Mouse (Mus musculus) bone marrow macrophage, adult 2 months (primary cell): Measurements from ENCODE around the gene Ddx18. TPM values are rescaled to one million over a fixed set of nuclear protein-coding genes. Genes with fewer than 3 reads are reported as not detected.

ENCODE experiments used
- H3K27ac ChIP-seq: 2 replicates; pipeline ENCODE4 v1.5.1; 2012; ENCODE audit warnings: low read depth, low read length; ENCODE audit not compliant: insufficient read depth
- H3K4me1 ChIP-seq: 2 replicates; pipeline ENCODE4 v1.6.1; 2012; ENCODE audit warnings: low read length; ENCODE audit not compliant: control insufficient read depth, insufficient read depth
- H3K4me3 ChIP-seq: 2 replicates; pipeline ENCODE4 v1.5.1; 2012; ENCODE audit warnings: mild to moderate bottlenecking, low read length, moderate library complexity; ENCODE audit not compliant: insufficient read depth
- CTCF ChIP-seq: IDR thresholded peaks from 2 replicates; pipeline ENCODE4 v1.5.1; 2012; ENCODE audit warnings: low read depth, mild to moderate bottlenecking, low read length, moderate library complexity
- POLR2A ChIP-seq: IDR thresholded peaks from 2 replicates; pipeline ENCODE4 v1.6.1; 2012; ENCODE audit warnings: mild to moderate bottlenecking, low read depth, low read length, borderline replicate concordance
- polyA plus RNA-seq: library from polyadenylated mRNA; stranded (reverse); fragments of >200 nt; gene quantifications from 2 replicates; pipeline ENCODE4 v1.2.4, GENCODE M21; 2012; ENCODE audit not compliant: missing spikeins, insufficient read depth, insufficient read length

Ddx18 gene
- polyA plus RNA-seq, 1 experiment = 27.4 TPM

DNA sequence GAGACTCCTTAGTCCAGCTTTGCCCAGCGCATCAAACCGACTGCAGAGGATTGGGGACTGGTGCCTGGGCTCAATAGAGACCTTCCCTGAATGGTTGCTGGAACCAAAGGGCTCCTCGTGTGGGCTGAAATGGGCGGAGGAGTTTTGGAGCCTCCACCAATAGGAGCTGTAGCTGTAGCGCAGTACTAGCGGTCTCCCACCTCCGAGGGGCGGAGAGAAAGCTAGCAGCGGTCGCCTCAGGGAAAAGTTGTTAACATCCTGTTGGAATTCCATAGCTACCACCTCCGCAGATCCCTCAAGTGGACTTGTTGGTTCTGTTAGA, 39.4 kb downstream of the Ddx18 start, which contains the start of gene Htr5b:
Htr5b (minus strand) TSS at position 67 of the 322 bp plus-strand sequence.
- H3K4me1 ChIP-seq = no peaks in the 10 kb centered on the region
- no peak within 1 kb of the TSS for H3K27ac ChIP-seq
- TF ChIP-seq POLR2A (no peak), CTCF (no peak)
- H3K4me3 ChIP-seq = no peak within 1 kb of the TSS

DNA sequence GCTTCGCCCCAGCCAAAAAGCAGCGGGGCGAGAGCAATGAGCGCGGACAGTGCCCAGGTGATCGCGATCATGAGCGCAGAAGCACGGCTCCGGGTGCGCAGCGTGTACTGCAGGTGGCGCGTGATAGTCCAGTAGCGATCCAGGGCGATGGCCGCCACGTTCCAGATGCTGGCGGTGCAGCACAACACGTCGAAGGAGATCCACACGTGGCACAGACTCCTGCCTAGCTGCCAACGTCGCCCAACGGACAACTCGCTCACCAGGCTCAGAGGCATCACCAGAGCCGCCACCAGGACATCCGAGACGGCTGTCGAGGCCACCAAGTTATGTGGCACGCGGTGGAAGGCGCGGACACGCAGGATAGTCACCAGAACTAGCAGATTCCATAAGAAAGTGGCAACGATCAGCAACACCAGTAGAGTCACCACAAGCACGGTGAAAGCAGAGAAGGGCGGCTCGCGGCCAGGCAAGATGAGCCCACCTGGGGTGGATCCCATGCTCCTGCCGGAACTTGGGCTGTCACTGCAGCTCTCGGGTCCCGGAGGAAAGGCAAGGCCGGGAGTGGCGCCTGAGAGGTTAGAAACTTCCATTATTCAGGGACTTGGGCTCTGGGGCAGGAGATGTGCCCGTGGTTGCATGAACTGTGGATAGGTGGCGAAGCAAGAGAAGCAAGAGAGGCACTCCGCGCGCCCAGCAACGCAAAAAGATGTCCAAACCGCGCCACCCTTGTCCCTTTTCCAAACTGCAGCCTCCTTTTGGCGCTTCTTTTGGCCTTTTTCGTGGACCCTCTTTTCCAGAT, 40.0 kb downstream of the Ddx18 start:
- TF ChIP-seq CTCF (no peak), POLR2A (no peak)
- H3K4me1 ChIP-seq = no peaks in the 10 kb centered on the region
- no peak overlapping the region for H3K4me3 ChIP-seq
- no peak overlapping the region for H3K27ac ChIP-seq

DNA sequence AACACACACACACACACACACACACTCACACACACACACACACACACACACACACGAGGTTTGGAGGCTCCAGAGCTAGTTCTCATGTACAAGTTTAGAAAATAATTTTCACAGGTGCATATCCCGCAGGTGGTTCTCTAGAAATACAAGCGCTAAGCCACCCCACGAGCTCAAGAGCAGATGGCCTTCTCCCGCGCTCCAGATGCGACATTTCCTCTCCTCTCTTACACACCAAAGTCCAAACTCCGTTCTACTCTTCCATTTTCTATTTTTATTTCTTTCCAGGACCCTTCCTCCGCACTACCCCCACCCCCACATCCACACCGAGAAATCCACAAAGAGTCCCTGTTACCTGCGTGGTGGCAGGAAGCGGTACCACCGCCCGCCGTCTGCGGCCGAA, 40.7 kb downstream of the Ddx18 start:
- no peak for TF ChIP-seq POLR2A
- no peak for TF ChIP-seq CTCF
- no peaks in the 10 kb centered on the region for H3K4me1 ChIP-seq
- H3K4me3 ChIP-seq = no peak overlapping the region

DNA sequence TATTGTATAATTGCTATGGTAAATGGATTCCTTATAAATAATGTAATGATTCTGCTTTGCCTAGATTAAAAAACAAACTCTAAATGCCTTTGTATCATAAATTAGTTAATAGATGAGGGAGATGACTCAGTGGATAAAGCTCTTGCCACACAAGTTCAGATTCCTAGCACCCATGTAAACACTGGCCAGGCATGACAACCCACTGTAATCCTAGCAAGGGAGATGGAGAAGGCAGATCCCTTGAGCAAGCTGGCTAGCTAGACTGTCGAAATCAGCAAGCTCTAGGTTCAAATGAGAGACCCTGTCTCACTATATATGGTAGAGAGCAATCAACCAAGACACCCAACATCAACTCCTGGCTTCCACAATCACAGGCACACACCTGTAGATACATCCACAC, 49.2 kb downstream of the Ddx18 start:
- Histone ChIP-seq H3K27ac (no peak overlapping the region), H3K4me1 (peaks cover 2% of the 10 kb centered on the region; the same call in 1 of the 2 replicates), H3K4me3 (no peak overlapping the region)
- TF ChIP-seq CTCF (no peak), POLR2A (no peak)

More for the DNA sequence above, 40.7 kb downstream of the Ddx18 start:
- H3K27ac ChIP-seq = no peak overlapping the region

DNA sequence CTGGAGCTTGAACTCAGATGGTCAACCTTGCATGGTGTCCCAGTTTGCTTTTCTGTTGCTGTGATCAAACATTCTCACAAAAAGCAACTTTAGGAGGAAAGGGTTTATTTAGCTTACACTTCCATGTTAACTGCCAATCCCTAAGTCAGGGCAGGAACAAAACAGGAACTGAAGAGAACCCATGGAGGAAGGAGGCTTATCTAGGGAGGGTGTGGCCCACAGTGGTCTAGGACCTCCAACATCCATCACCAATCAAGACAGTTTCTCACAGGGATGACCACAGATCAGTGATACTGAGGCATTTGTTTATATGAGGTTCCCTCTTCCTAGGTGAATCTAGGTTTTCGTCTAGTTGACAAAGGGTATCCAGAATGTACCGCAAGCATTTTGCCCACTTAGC, 55.8 kb downstream of the Ddx18 start:
- TF ChIP-seq POLR2A (no peak), CTCF (no peak)
- no peak overlapping the region for H3K4me3 ChIP-seq
- H3K27ac ChIP-seq = no peak overlapping the region
- peaks cover 24% of the 10 kb centered on the region for H3K4me1 ChIP-seq

DNA sequence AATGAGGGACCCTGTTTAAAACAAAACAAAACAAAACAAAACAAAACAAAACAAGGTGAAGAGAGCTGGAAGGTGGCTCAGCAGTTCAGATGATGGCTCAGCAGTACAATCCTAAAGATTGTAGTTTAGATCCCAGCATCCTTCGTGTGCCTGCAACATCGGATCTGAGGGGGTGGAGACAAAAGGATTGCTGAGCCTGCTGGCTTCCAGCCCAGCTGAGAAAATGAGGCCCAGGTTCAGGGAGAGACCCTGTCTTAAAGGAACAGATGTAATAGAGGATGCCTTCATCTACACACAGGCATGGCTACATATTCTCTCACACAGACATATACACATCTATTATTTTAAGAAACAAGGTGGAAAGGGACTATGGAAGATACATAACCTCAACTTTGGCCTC, 56.6 kb downstream of the Ddx18 start:
- TF ChIP-seq CTCF (no peak), POLR2A (no peak)
- no peak overlapping the region for H3K4me3 ChIP-seq
- no peak overlapping the region for H3K27ac ChIP-seq
- peaks cover 24% of the 10 kb centered on the region for H3K4me1 ChIP-seq

DNA sequence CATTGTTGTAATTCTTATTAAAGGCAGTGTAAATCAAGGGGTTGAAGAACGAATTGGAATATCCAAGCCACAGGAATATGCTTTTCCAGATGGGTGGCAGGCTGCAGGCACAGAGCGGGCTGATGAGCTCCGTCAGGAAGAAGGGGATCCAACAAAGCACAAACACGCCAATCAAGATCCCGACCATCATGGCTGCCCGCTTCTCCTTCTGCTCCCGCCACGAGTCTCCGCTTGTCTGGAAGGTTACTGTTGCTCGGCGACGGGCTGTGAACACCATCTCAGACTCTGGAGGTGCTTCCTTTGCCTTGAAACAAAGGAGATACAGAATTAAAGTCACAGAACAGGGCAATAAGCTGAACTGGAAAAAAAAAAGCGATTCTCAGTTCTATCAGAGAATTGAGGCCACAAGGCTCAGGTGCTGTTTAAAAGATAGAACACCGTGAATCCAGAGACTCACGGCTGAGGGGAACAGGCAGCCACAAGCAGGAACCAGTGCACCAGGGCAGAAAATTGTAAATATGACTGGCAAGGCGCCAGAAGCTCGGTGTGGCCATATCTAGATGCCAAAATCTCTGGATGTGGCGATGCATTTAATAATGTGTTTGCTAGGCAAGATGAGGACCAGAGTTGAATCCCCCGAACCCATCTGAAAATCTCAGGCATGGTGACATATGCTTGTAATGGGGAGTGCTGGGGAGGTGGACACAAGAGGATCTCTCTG, 57.2 kb downstream of the Ddx18 start:
- Histone ChIP-seq H3K27ac (no peak overlapping the region), H3K4me1 (peaks cover 24% of the 10 kb centered on the region), H3K4me3 (no peak overlapping the region)
- TF ChIP-seq POLR2A = no peak
- no peak for TF ChIP-seq CTCF

DNA sequence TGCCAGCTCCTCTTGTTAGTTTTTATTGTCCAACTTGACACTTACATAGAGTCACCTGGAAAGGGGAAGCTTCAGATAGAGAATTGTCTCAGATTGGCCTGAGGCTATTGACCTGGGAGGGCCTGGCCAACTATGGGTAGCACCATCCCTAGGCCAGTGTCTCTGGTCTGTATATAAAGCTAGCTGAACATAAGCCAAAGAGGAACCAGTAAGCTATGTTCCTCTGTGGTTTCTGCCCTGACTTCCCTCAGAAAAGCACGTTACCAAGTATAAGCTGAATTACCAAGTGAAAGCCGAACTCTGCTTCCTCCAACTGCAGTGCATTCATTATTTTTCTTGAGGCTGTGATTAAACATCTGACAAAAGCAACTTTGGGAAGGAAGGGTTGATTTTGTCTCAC, 59.1 kb downstream of the Ddx18 start:
- H3K27ac ChIP-seq = peak overlapping the region; percentile 87
- no peak overlapping the region for H3K4me3 ChIP-seq
- TF ChIP-seq CTCF (no peak), POLR2A (no peak)
- H3K4me1 ChIP-seq = peaks cover 24% of the 10 kb centered on the region

Other genes with a start within 250 kb of the Ddx18 start
- gene Insig2, start 235.4 kb downstream of the Ddx18 start, polyA plus RNA-seq = 20.2 and 24.7 TPM in 2 replicates
- 25.2 and 30.1 TPM in 2 replicates for gene Ccdc93, start 136.9 kb downstream of the Ddx18 start, polyA plus RNA-seq
- gene Htr5b, start 39.5 kb downstream of the Ddx18 start, polyA plus RNA-seq = not detected in 2 replicates